Mouse (Mus musculus) naive thymus-derived CD4-positive, alpha-beta T cell, adult 5 months (primary cell): Measurements from ENCODE around the gene Fam234a. TPM values are rescaled to one million over a fixed set of nuclear protein-coding genes. Genes with fewer than 3 reads are reported as not detected.

Experiments
- polyA plus RNA-seq: library from polyadenylated mRNA; unstranded; fragments of 100-300 nt; shearing (Covaris generic); gene quantifications from one replicate; pipeline ENCODE4 v1.2.1, GENCODE M21; 2017

Fam234a gene
- 24.9 TPM for polyA plus RNA-seq

GRCm38 (mm10) chr17:26244101-26244841, at the start of gene Fam234a:
Gene Fam234a, minus strand, starts transcription at chr17:26244242.

DNA sequence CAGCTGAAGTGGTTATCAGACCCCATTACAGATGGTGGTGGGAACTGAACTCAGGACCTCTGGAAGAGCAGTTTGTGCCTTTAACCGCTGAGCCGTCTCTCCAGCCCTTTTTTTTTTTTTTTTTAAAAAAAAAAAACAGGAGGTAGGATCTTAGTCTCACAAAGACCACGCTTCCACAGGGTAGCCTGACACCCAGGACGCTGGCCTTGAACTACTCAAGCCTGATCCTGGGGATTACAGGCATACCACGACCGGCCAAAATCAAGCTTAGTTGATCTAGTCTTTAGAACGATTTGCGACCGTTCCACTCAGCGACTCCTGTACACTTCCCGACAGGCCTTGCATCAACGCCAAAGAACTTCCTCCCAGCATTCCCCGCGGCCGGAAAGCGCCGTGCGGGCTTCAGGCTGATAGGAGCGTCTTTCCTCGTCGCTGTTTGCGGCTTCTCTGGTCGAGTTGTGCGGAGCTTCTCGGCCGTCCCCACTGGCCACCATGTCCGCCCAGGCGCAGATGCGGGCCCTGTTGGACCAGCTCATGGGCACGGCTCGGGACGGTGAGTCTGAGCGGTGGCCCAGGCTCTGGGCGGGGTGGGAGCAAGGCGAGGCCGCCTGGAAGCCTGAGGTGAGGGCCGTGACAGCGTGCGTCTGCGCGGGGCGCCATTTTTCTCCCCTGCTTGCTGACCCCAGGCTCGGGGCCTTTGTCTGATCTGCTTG, 8.7 kb upstream of the Fam234a start, which contains the start of gene Luc7l:
Gene Luc7l, plus strand, starts transcription at position 358 of the 713 bp plus-strand sequence.

GRCm38 (mm10) chr17:26207686-26208085, 36.4 kb downstream of the Fam234a start, which contains the start of gene Arhgdig:
Gene Arhgdig, minus strand, starts transcription at chr17:26207786.

GRCm38 (mm10) chr17:26202737-26203136, 41.3 kb downstream of the Fam234a start, which contains the start of gene Rgs11:
Gene Rgs11, plus strand, starts transcription at chr17:26202951.

GRCm38 (mm10) chr17:26198892-26199291, 45.1 kb downstream of the Fam234a start, which contains the start of gene Pdia2:
Gene Pdia2, minus strand, starts transcription at chr17:26199087.

Other genes with a start within 250 kb of the Fam234a start
- gene Rab11fip3, start 174.7 kb downstream of the Fam234a start, polyA plus RNA-seq: 15.6 TPM
- gene Decr2, start 153.9 kb downstream of the Fam234a start, polyA plus RNA-seq: 17.6 TPM
- gene Nme4, start 148.6 kb downstream of the Fam234a start, polyA plus RNA-seq: 10.2 TPM
- gene Tmem8, start 130.9 kb downstream of the Fam234a start, polyA plus RNA-seq: 28.4 TPM
- 44.7 TPM for gene Mrpl28, start 120.7 kb downstream of the Fam234a start, polyA plus RNA-seq
- gene Axin1, start 105.6 kb downstream of the Fam234a start, polyA plus RNA-seq: 146 TPM
- gene Pdia2, start 45.2 kb downstream of the Fam234a start, polyA plus RNA-seq: not detected
- gene Rgs11, start 41.3 kb downstream of the Fam234a start, polyA plus RNA-seq: 39.8 TPM
- gene Arhgdig, start 36.5 kb downstream of the Fam234a start, polyA plus RNA-seq: not detected
- gene Luc7l, start 8.7 kb upstream of the Fam234a start, polyA plus RNA-seq: 200 TPM
- not detected for gene Neurl1b, start 170.6 kb upstream of the Fam234a start, polyA plus RNA-seq